Mouse (Mus musculus) stomach, postnatal 0 days (tissue): ENCODE measurements at regions not wholly inside any gene's neighbourhood (a gene's known extent, or its start where the extent isn't known, plus 50 kb on each side); places are given as distances from the start of the nearest gene placed in this dataset.

ENCODE experiments used
- CTCF ChIP-seq: IDR thresholded peaks from 2 replicates; pipeline ENCODE4 v1.5.1; 2016; ENCODE audit warnings: antibody characterized with exemption, low read depth, mild to moderate bottlenecking, moderate library complexity
- EP300 ChIP-seq: optimal IDR thresholded peaks from 2 replicates; pipeline ENCODE3; 2016; ENCODE audit warnings: antibody characterized with exemption

GRCm38 (mm10) chr2:144188485-144188884 lies 82.0 kb upstream of the Mgme1 start:
- TF ChIP-seq EP300 (no peak), CTCF (no peak)
